Mouse (Mus musculus): ENCODE measurements at regions not wholly inside any gene's neighbourhood (a gene's known extent, or its start where the extent isn't known, plus 50 kb on each side); places are given as distances from the start of the nearest gene placed in this dataset.
A peak's percentile ranks its signal among the peaks of the same experiment; 100 is the strongest.

DNA sequence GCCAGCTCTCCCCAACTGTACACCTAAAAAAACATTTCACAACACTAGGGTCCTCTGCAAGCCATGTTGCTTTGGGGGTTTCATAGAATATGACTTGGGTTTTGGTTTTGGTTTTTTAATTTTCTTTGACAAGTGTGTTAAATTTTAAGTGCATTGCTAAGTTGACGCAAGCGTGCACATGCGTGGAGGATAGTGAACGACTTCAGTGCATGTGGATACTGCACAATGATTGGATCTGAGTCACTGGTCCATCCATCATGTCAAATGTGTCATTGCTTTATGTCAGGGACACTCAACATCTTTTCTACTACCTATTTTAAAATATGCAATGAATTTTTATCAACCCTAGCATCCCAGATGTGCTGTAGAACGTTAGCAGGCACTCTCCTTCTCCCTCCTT is 134.5 kb upstream of the Pum3 start:
- DNase-seq (ENCODE audit: low spot score in 2 of 2), result no peak

DNA sequence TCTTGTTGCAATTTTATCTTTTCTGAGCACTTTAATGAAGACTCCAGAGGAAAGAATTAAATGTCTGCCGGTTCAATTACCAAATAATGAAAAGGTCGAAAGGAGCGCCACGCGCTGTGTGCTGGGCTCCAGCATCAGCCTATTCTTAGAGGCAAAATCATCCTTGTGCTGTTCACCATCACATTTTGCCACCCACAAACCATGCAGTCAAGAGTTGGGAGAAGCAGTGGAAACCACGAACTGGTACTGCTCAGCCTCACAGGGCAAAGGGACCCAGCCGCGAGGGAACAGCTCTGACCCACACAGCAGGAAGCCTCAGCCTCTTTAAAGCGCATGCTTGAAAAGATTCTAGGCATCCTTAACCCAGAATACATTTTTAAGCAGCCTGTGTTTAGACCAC is 134.0 kb upstream of the Pum3 start:
- DNase-seq (ENCODE audit: low spot score in 2 of 2), result no peak

DNA sequence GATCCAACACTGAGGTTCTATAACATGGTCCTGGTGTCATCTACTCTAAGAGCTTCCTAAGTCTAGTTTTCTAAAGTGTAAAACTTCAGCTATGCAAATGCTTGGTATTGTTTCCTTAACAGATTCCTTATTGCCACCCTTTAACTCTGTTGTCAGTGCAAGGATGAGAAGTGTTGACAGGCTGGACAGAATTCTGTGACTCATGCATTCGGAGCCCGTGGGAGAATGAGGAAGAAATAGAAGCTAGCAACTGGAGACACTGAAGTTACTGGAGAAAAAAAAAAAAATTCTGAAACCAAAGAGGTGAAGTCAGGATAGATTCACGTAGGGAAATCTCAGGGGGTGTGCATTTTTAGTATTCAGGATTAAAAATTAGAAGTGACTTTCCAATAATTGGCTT is 128.6 kb upstream of the Pum3 start:
- no peak for DNase-seq (ENCODE audit: low spot score in 2 of 2)

DNA sequence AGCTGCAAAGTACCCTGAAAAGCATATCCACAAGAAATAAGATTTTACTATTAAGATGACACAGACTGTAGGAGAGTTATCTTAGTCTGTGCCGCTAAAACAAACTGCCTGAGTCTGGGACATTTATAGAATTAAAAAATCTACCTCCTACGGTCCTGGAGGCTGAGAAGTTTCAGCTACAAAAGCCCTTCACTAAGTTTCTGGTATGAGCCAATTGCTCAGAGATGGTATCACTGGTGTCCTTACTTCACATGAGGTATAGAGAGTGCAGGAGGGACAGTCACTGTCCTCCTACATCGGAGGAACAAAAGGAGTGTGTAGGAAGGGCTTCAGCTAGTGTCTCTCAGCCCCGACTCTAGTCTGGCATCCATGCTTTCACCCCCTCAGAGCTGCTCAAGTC is 127.1 kb upstream of the Pum3 start:
- DNase-seq (ENCODE audit: low spot score in 2 of 2), result no peak

DNA sequence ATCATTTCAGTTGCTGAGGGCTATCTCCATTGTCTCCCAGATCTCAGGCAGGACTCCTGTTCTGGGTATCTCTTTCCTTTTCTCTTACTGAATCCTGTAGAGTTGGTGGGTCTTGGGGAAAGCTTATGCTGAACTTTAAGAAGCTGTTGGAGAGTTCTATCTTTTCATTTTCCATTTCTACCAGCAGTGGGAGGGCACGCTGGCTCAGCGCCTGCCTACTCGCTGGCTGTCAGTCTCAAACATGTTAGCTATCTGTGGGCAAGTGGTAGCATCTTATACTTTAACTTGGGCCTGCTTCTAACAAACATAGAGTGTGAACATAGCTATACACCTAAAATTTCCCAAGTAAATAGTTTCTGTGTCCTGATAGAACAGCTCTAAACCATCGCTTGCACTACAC is 125.2 kb upstream of the Pum3 start:
- no peak for DNase-seq (ENCODE audit: low spot score in 2 of 2)

DNA sequence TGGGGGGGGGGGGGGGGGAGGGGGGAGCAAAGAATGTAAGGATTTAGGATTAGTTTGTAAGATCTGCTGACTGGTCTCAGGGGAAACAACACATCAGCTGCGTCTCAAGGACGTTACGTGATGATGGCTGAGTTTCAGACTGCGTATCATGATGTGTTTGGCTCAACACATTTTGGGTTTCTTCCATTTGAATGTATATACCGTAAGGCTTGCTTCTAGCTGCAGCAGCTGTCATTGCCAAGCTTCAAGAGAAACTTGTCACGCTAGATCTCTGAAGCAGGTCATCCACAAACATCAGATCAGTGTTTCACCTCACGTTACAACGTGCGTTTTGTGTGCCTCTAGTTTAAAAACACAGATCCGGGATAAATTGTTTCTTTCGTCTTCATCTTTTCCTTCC is 123.6 kb upstream of the Pum3 start:
- DNase-seq (ENCODE audit: low spot score in 2 of 2), result no peak

DNA sequence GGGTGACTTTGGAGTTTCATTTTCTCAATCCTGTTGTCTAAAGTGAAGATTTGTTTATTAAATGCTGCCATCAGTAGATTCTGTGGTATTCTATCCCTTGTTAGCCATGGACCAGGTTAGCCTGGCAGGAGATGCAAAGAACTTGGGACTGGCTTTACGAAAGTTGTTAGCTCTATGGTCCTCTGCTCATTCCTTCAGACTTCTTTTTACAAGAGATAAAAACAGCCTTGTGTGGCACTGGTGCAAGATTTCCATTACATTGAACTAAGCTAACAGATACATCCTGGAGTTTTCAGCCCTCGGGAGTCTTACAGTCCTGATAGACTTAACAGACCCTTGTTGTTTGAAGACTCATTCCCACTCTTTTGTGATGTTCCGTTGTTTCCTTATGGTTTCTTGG is 108.1 kb upstream of the Pum3 start:
- no peak for DNase-seq (ENCODE audit: low spot score in 2 of 2)

DNA sequence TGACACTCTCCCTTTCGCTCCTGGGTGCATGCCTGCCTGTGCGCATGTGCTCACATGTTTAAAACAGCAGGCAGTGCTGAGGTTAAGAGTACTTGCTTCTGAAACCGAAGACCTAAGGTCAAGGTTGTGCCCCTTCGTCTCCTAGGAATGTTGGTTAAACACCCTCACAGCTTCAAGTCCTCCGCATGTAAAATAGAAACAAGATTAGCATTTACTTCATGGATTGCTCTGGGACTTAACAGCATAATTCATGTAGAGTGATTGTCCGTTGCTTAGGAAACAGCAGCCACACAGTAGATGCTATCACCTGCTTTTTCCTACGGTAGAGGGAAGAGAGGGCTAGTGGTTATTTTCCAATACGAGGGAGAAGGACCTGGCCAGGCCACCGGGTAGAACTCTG is 107.4 kb upstream of the Pum3 start:
- DNase-seq (ENCODE audit: low spot score in 2 of 2), result no peak

DNA sequence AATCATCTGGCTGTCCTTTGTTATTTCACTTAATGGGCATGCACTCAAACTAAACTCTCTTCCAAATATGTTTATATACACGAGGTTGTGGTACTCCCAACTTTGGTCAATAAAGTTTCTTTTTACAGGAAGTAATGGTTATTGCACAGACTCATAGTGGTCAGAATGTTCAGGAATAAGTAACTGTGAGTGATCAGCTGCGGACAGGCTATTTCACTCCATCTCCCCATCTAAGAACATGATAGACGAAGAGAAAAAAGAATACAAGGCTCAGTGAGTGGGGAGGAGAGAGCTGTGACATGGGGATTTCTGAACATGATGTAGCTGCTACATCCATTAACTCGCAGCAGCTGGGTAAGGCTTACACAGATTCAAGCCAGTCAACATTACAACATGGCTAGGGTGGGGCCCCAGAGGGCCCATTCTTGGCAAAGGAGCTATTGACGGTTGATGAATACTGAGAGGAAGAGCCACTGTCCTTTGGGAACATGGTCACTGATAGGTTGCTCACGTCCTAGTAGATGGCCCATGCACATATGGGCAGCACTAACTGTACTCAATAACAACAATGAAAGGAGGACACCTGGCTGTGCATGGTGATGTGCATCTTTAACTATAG is 98.4 kb upstream of the Pum3 start:
- DNase-seq (ENCODE audit: low spot score in 2 of 2), result no peak

DNA sequence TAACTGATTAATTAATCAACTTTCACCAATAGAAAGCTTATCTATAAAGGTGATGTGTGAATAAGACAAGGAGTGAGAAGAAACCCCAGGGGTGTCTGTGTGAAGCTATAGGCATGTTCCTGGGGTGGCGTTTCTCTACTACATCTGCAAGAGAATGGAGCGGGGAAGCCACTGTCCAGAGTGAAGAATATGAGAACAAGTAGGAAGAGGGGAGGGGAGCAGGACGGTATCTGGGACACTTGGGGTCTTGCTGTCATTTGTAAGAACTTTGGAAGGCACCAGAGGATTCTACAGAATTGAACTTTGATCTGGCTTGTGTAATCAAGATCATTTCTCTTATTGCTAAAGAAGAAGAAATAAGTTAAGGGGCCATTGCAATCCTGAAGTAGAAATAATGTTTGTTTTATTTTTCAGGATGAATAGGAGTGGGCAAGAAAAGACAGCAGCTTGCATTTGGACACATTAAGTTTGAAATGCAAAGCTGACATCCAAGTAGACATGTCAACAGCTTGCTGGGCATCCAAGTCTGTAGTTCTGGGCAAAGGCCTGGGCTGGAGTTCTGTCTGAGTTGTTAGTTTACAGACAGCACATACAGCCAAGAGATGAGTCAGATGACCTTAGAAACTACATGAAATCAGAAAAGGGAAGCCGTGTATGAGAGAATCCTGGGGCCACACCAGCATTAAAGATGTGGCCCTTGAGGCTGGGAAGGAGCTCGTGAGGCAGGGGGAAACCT is 89.9 kb upstream of the Pum3 start:
- DNase-seq (ENCODE audit: low spot score in 2 of 2), result no peak

DNA sequence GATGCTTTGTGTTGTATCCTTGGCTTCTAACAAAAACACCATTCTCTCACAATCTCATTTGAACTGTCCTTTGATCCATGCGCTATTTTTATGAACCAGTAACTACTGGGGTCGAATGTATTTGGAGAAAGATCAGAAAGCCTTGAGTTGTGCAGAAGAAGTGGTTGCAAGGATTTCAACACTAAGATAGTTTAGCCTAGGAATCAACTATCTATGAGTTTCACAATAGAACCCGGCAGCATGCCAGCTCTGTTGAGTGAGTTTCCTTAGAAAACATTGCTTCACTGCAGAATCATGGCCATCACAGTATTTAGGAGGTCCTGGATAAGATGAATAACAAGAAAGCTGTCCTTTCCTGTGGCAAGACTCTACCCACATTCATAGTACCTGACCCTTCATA is 84.6 kb upstream of the Pum3 start:
- peak; percentile 29 to 35 for DNase-seq (ENCODE audit: low spot score in 2 of 2)

DNA sequence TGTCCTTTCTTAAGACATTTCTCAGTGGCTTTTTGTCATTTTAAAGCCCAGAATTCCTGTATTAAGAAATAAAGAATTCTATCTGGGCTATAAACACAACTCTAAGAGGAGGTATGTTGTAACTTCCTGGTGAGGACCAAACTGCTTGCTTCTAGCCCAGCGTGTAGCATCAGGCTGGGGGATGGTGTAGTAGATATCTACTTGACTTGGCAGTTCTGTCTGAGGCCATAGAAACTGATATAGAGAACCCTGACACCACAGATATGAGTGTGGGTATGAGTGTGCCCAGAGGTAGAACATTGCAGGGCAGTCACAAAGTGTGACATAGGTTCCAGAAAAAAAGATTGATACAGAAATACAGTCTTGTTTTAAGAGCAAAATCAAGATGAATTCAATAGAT is 83.9 kb upstream of the Pum3 start:
- DNase-seq (ENCODE audit: low spot score in 2 of 2), result no peak

DNA sequence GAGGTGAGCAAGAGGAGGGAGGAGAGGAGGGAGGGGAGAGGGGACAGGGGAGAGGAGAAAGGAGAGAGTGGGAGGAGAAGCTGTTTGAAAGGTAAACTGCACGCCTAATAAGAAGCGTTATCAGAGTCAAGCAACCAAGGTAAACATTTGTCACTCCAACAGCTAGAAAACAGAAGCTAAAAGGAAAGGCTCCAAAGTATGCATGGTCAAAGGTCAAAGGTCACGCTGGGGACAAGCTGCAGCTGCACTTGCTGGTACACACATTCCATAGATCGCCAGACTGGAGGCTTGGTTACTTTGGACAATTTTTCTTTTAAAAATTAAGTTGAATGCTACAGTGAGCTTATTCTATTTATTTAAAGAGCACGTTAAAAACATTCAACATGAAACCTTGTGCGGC is 81.7 kb upstream of the Pum3 start:
- DNase-seq (ENCODE audit: low spot score in 2 of 2), result no peak

DNA sequence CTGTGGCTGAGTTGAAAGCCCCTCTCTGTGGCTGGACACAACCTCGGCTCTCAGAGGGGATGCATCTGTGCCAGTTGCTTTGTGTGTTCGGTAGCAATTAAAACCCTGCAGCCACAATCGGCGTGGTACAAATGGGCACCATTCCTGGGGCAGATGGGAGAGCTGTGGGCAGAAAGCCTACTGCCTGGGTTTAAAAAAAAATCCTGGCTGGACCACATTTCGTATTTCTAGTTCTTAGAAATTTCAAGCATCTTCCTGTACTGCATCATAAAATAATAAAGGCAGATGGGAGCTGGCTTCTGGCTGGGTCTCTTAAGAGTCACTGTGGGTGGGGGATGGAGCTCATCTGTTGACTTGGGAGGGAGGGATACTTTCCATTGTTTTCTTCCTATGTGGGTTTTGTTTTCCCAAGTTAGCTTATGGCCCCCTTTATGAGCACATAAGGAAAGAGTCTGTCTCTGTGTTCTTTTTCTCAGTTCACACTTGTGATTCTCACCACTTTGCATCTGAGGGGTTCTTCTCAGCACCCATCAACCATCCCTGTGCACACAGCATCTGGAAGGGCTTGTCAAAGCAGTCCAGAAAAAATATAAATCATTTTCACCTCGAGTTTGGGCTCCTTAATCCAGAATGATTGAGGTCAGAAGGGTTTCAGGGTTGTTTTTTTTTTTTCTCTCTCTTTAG is 80.5 kb upstream of the Pum3 start:
- no peak for DNase-seq (ENCODE audit: low spot score in 2 of 2)

DNA sequence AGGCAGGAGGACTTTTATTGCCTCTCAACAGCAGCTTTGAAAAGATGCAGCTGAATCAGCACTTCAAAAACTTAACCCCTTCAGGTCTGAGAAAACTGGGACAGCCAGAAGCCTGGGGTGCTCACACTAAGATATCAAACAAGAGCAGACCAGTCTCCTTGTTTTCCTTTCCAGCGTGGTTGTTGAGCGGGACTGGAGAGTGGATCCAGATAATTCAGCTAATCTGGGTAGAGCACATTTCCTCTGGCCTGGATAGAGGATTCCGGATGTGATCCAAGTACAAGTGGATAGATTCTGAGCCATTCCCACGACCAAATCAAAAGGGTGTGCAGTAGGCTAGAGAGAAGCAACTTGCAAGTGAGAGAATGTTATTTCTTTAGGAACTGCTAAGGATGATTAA is 68.7 kb upstream of the Pum3 start:
- no peak for DNase-seq (ENCODE audit: low spot score in 2 of 2)

DNA sequence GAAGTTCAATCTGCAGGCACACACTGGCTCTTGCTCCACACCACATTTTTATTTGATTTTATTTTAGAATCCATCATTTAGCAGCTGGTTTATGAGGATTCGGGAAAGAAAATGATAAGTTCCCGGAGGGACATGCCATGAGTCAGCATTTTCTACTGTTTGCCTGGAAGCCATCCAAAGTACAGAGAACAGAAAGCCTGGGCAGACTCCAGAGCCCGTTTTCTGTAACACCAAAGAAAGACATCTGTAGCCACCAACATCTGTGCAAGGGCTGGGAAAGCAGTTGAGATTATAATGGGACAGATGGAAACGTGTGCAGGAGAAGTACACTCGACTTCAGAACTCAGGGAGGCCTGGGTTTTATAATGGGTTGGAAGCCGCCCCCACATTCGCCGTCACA is 62.8 kb upstream of the Pum3 start:
- no peak for DNase-seq (ENCODE audit: low spot score in 2 of 2)

DNA sequence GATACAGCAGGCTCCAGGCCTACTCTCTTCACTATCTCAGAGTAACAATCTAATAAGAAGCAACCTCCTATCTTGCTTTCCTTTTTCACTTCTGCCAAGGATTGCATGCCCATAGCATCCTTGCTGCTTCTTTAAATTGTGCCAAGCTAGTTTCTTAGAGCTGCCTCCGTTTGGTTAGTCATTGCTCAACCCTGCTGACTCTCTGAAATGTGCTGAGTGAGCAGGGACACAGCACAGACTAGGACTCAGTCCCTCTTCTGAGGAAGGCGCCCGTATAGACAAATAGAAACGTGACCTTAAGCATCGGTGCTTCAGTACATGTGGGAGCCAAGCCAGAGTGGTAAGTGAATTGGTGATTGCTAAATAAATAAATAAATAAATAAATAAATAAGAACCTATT is 62.2 kb upstream of the Pum3 start:
- DNase-seq (ENCODE audit: low spot score in 2 of 2), result no peak

DNA sequence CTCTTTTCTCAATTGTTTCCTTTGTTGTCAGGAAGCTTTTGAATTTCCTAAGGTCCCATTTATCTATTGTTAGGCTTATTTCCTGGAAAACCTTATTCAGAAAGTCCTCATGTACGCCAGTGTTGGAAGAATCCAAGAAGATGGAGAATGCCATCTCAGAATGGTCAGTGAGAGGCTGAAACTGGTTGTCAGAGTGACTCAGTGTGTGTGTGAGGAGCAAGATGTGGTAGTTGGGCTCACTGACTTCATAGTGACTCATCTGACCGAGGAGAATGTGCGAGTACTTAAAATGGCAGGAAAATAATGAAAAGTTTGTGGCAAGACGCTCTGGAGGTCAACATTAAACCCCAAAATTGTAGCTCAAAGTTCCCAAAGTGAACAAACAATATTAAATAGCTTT is 59.4 kb upstream of the Pum3 start:
- no peak for DNase-seq (ENCODE audit: low spot score in 2 of 2)

Data from adrenal gland, postnatal 4 days (tissue).